Mouse (Mus musculus): ENCODE measurements around the gene Epas1. TPM values are rescaled to one million over a fixed set of nuclear protein-coding genes. Genes with fewer than 3 reads are reported as not detected.

Gene Epas1
- polyA plus RNA-seq (2014; fragmentation: Illumina TruSeq; extraction: RNeasy Lipid Tissue Mini Kit (QIAGEN cat#74804)): 56.9 TPM

GRCm38 (mm10) chr17:86753130-86753821 lies at the start of gene Epas1:
Epas1 (plus strand) TSS chr17:86753700.

Other genes starting within 250 kb of the Epas1 start
- gene Gm10309, start 248.5 kb upstream of the Epas1 start, polyA plus RNA-seq (2014; fragmentation: Illumina TruSeq; extraction: RNeasy Lipid Tissue Mini Kit (QIAGEN cat#74804)): not detected
- not detected for gene Tmem247, start 163.6 kb downstream of the Epas1 start, polyA plus RNA-seq (2014; fragmentation: Illumina TruSeq; extraction: RNeasy Lipid Tissue Mini Kit (QIAGEN cat#74804))
- not detected for gene Atp6v1e2, start 194.2 kb downstream of the Epas1 start, polyA plus RNA-seq (2014; fragmentation: Illumina TruSeq; extraction: RNeasy Lipid Tissue Mini Kit (QIAGEN cat#74804))
- 105 TPM for gene Rhoq, start 209.4 kb downstream of the Epas1 start, polyA plus RNA-seq (2014; fragmentation: Illumina TruSeq; extraction: RNeasy Lipid Tissue Mini Kit (QIAGEN cat#74804))

Data from ovary, adult 10 weeks (tissue).